Mouse (Mus musculus): Measurements from ENCODE around the gene Arhgef3. TPM values are rescaled to one million over a fixed set of nuclear protein-coding genes. Genes with fewer than 3 reads are reported as not detected.

The Arhgef3 gene
- polyA plus RNA-seq, 1 experiment from 2014 or later: 5.4 TPM

GRCm38 (mm10) chr14:27428573-27428972 is 313.9 kb downstream of the Arhgef3 start, which contains the start of gene Fam208a:
Fam208a (plus strand) TSS chr14:27428834.
- no peaks in the 10 kb centered on the region; the same call in 1 of the 2 replicates for H3K27me3 ChIP-seq (ENCODE audit: control insufficient read depth, insufficient read depth, low read length)
- H3K36me3 ChIP-seq (replicated peaks; ENCODE audit: control insufficient read depth, insufficient read depth, low read depth, low read length): no peaks in the 10 kb centered on the region; the same call in 1 of the 2 replicates
- peak within 1 kb of the TSS; percentile 94 for H3K9ac ChIP-seq (replicated peaks; ENCODE audit: low read length)
- peak within 1 kb of the TSS; percentile 97 for H3K27ac ChIP-seq (replicated peaks; ENCODE audit: low read depth, low read length)
- H3K9me3 ChIP-seq (replicated peaks; ENCODE audit: control insufficient read depth, low read length): peaks cover 2% of the 10 kb centered on the region; the same call in 1 of the 2 replicates
- no peaks in the 10 kb centered on the region for H3K4me1 ChIP-seq (ENCODE audit: control insufficient read depth, insufficient read depth, low read length)
- 1% methylated on average over 41 of the region's 43 CpGs for WGBS
- H3K4me3 ChIP-seq (ENCODE audit: low read depth, low read length): peak within 1 kb of the TSS; percentile 67
- peak; percentile 94 for ATAC-seq (replicated peaks; ENCODE audit: insufficient number of reproducible peaks, low FRiP score, low TSS enrichment, low read depth)
- peak; percentile 93 for DNase-seq (ENCODE audit: low spot score)
- H3K4me2 ChIP-seq (ENCODE audit: low read depth, low read length): peak within 1 kb of the TSS; percentile 92

- H3K27me3 ChIP-seq (ENCODE audit: control insufficient read depth, insufficient read depth, low read length): no peaks in the 10 kb centered on the region; the same call in 1 of the 2 replicates
- WGBS: under 1% methylated on average over 78 of the region's 78 CpGs
- peak overlapping the region; percentile 67 for H3K4me3 ChIP-seq (ENCODE audit: low read depth, low read length)
- peak; percentile 76 for DNase-seq (ENCODE audit: low spot score)
- H3K4me1 ChIP-seq (ENCODE audit: control insufficient read depth, insufficient read depth, low read length): no peaks in the 10 kb centered on the region
- peak; percentile 83 for ATAC-seq (replicated peaks; ENCODE audit: insufficient number of reproducible peaks, low FRiP score, low TSS enrichment, low read depth)
- H3K36me3 ChIP-seq (replicated peaks; ENCODE audit: control insufficient read depth, insufficient read depth, low read depth, low read length): no peaks in the 10 kb centered on the region; the same call in 1 of the 2 replicates
- peak overlapping the region; percentile 92 for H3K4me2 ChIP-seq (ENCODE audit: low read depth, low read length)
- H3K27ac ChIP-seq (replicated peaks; ENCODE audit: low read depth, low read length): peak overlapping the region; percentile 97
- peak overlapping the region; percentile 94 for H3K9ac ChIP-seq (replicated peaks; ENCODE audit: low read length)
- H3K9me3 ChIP-seq (replicated peaks; ENCODE audit: control insufficient read depth, low read length): peaks cover 2% of the 10 kb centered on the region; the same call in 1 of the 2 replicates
Observed at GRCm38 (mm10) chr14:27428973-27429711, 314.4 kb downstream of the Arhgef3 start.

- H3K4me1 ChIP-seq (ENCODE audit: control insufficient read depth, insufficient read depth, low read length): no peaks in the 10 kb centered on the region
- no peak overlapping the region for H3K4me3 ChIP-seq (ENCODE audit: low read depth, low read length)
- ATAC-seq (replicated peaks; ENCODE audit: insufficient number of reproducible peaks, low FRiP score, low TSS enrichment, low read depth) (no peak), DNase-seq (ENCODE audit: low spot score) (no peak)
- no peak overlapping the region for H3K27ac ChIP-seq (replicated peaks; ENCODE audit: low read depth, low read length)
- 93% methylated on average over 4 of the region's 4 CpGs for WGBS
- H3K36me3 ChIP-seq (replicated peaks; ENCODE audit: control insufficient read depth, insufficient read depth, low read depth, low read length): no peaks in the 10 kb centered on the region; the same call in 1 of the 2 replicates
- H3K9ac ChIP-seq (replicated peaks; ENCODE audit: low read length): no peak overlapping the region
- H3K27me3 ChIP-seq (ENCODE audit: control insufficient read depth, insufficient read depth, low read length): no peaks in the 10 kb centered on the region
- H3K4me2 ChIP-seq (ENCODE audit: low read depth, low read length): no peak overlapping the region
- peaks cover 2% of the 10 kb centered on the region; the same call in 1 of the 2 replicates for H3K9me3 ChIP-seq (replicated peaks; ENCODE audit: control insufficient read depth, low read length)
Observed at GRCm38 (mm10) chr14:27430280-27430679, 315.6 kb downstream of the Arhgef3 start.

- Histone ChIP-seq H3K9ac (replicated peaks; ENCODE audit: low read length) (no peak overlapping the region), H3K36me3 (replicated peaks; ENCODE audit: control insufficient read depth, insufficient read depth, low read depth, low read length) (no peaks in the 10 kb centered on the region; the same call in 1 of the 2 replicates), H3K27me3 (ENCODE audit: control insufficient read depth, insufficient read depth, low read length) (no peaks in the 10 kb centered on the region), H3K4me1 (ENCODE audit: control insufficient read depth, insufficient read depth, low read length) (no peaks in the 10 kb centered on the region), H3K9me3 (replicated peaks; ENCODE audit: control insufficient read depth, low read length) (peaks cover 2% of the 10 kb centered on the region; the same call in 1 of the 2 replicates), H3K4me3 (ENCODE audit: low read depth, low read length) (no peak overlapping the region), H3K4me2 (ENCODE audit: low read depth, low read length) (no peak overlapping the region), H3K27ac (replicated peaks; ENCODE audit: low read depth, low read length) (no peak overlapping the region)
- DNase-seq (ENCODE audit: low spot score): no peak
- WGBS: 99% methylated on average over 2 of the region's 2 CpGs
- no peak for ATAC-seq (replicated peaks; ENCODE audit: insufficient number of reproducible peaks, low FRiP score, low TSS enrichment, low read depth)
Observed at GRCm38 (mm10) chr14:27432064-27432463, 317.4 kb downstream of the Arhgef3 start.

- no peak overlapping the region for H3K4me3 ChIP-seq (ENCODE audit: low read depth, low read length)
- no peak overlapping the region for H3K9ac ChIP-seq (replicated peaks; ENCODE audit: low read length)
- H3K4me1 ChIP-seq (ENCODE audit: control insufficient read depth, insufficient read depth, low read length): no peaks in the 10 kb centered on the region
- no peak overlapping the region for H3K27ac ChIP-seq (replicated peaks; ENCODE audit: low read depth, low read length)
- no peak for ATAC-seq (replicated peaks; ENCODE audit: insufficient number of reproducible peaks, low FRiP score, low TSS enrichment, low read depth)
- H3K9me3 ChIP-seq (replicated peaks; ENCODE audit: control insufficient read depth, low read length): no peaks in the 10 kb centered on the region
- no peaks in the 10 kb centered on the region for H3K27me3 ChIP-seq (ENCODE audit: control insufficient read depth, insufficient read depth, low read length)
- WGBS: 90% methylated on average over 1 of the region's 1 CpGs
- no peak overlapping the region for H3K4me2 ChIP-seq (ENCODE audit: low read depth, low read length)
- no peak for DNase-seq (ENCODE audit: low spot score)
- H3K36me3 ChIP-seq (replicated peaks; ENCODE audit: control insufficient read depth, insufficient read depth, low read depth, low read length): no peaks in the 10 kb centered on the region; the same call in 1 of the 2 replicates
Observed at GRCm38 (mm10) chr14:27436116-27436515, 321.4 kb downstream of the Arhgef3 start.

GRCm38 (mm10) chr14:27436826-27437225 is 322.1 kb downstream of the Arhgef3 start:
- no peaks in the 10 kb centered on the region; the same call in 1 of the 2 replicates for H3K36me3 ChIP-seq (replicated peaks; ENCODE audit: control insufficient read depth, insufficient read depth, low read depth, low read length)
- WGBS: 90% methylated on average over 3 of the region's 3 CpGs
- H3K27ac ChIP-seq (replicated peaks; ENCODE audit: low read depth, low read length): no peak overlapping the region

GRCm38 (mm10) chr14:27440921-27441320 is 326.2 kb downstream of the Arhgef3 start:
- Histone ChIP-seq H3K4me2 (ENCODE audit: low read depth, low read length) (no peak overlapping the region), H3K27ac (replicated peaks; ENCODE audit: low read depth, low read length) (no peak overlapping the region), H3K9ac (replicated peaks; ENCODE audit: low read length) (no peak overlapping the region), H3K4me3 (ENCODE audit: low read depth, low read length) (no peak overlapping the region), H3K9me3 (replicated peaks; ENCODE audit: control insufficient read depth, low read length) (no peaks in the 10 kb centered on the region), H3K36me3 (replicated peaks; ENCODE audit: control insufficient read depth, insufficient read depth, low read depth, low read length) (peaks cover 3% of the 10 kb centered on the region), H3K4me1 (ENCODE audit: control insufficient read depth, insufficient read depth, low read length) (no peaks in the 10 kb centered on the region), H3K27me3 (ENCODE audit: control insufficient read depth, insufficient read depth, low read length) (no peaks in the 10 kb centered on the region)
- DNase-seq (ENCODE audit: low spot score): peak; percentile 35
- no peak for ATAC-seq (replicated peaks; ENCODE audit: insufficient number of reproducible peaks, low FRiP score, low TSS enrichment, low read depth)

More at GRCm38 (mm10) chr14:27436826-27437225, 322.1 kb downstream of the Arhgef3 start:
- Histone ChIP-seq H3K4me3 (ENCODE audit: low read depth, low read length) (no peak overlapping the region), H3K9me3 (replicated peaks; ENCODE audit: control insufficient read depth, low read length) (no peaks in the 10 kb centered on the region), H3K4me2 (ENCODE audit: low read depth, low read length) (no peak overlapping the region), H3K4me1 (ENCODE audit: control insufficient read depth, insufficient read depth, low read length) (no peaks in the 10 kb centered on the region), H3K27me3 (ENCODE audit: control insufficient read depth, insufficient read depth, low read length) (no peaks in the 10 kb centered on the region), H3K9ac (replicated peaks; ENCODE audit: low read length) (no peak overlapping the region)
- no peak for DNase-seq (ENCODE audit: low spot score)
- no peak for ATAC-seq (replicated peaks; ENCODE audit: insufficient number of reproducible peaks, low FRiP score, low TSS enrichment, low read depth)

- DNase-seq (ENCODE audit: low spot score): no peak
- H3K27ac ChIP-seq (replicated peaks; ENCODE audit: low read depth, low read length): no peak overlapping the region
- peaks cover 5% of the 10 kb centered on the region for H3K36me3 ChIP-seq (replicated peaks; ENCODE audit: control insufficient read depth, insufficient read depth, low read depth, low read length)
- H3K4me1 ChIP-seq (ENCODE audit: control insufficient read depth, insufficient read depth, low read length): no peaks in the 10 kb centered on the region
- H3K27me3 ChIP-seq (ENCODE audit: control insufficient read depth, insufficient read depth, low read length): no peaks in the 10 kb centered on the region
- no peak overlapping the region for H3K4me2 ChIP-seq (ENCODE audit: low read depth, low read length)
- H3K9ac ChIP-seq (replicated peaks; ENCODE audit: low read length): no peak overlapping the region
- 98% methylated on average over 2 of the region's 2 CpGs for WGBS
- H3K4me3 ChIP-seq (ENCODE audit: low read depth, low read length): no peak overlapping the region
- no peak for ATAC-seq (replicated peaks; ENCODE audit: insufficient number of reproducible peaks, low FRiP score, low TSS enrichment, low read depth)
- H3K9me3 ChIP-seq (replicated peaks; ENCODE audit: control insufficient read depth, low read length): no peaks in the 10 kb centered on the region
Observed at GRCm38 (mm10) chr14:27444851-27445281, 330.2 kb downstream of the Arhgef3 start.
